Mouse (Mus musculus) heart, embryonic 14.5 days (tissue): ENCODE measurements around the gene Slit3. TPM values are rescaled to one million over a fixed set of nuclear protein-coding genes. Genes with fewer than 3 reads are reported as not detected.

Source experiments
- ATAC-seq: fragments of 200-750 bp; cut with Nextera tagmentation; 2 replicates; pipeline ENCODE4 v1.8.0; 2017; ENCODE audit warnings: low read depth, moderate TSS enrichment; ENCODE audit not compliant: insufficient number of reproducible peaks, insufficient read depth, low FRiP score
- H3K27ac ChIP-seq, 2 experiments: fragments of 200-500 bp in 1 of 2; fragments of 300-500 bp in 1 of 2; sonication (generic) in 1 of 2; replicated peaks in 1 of 2; 2 replicates each; pipeline ENCODE4 v1.5.1; 2012 to 2014; ENCODE audit warnings: low read depth in 2 of 2, low read length in 2 of 2, control low read depth in 1 of 2, mild to moderate bottlenecking in 1 of 2, mixed read lengths in 1 of 2; ENCODE audit not compliant: control insufficient read depth in 1 of 2, insufficient read depth in 1 of 2
- H3K27me3 ChIP-seq: fragments of 300-500 bp; sonication (generic); 2 replicates; pipeline ENCODE4 v1.6.1; 2014; ENCODE audit warnings: mild to moderate bottlenecking, low read length, control low read depth; ENCODE audit not compliant: control insufficient read depth, insufficient read depth
- H3K36me3 ChIP-seq: fragments of 300-500 bp; sonication (generic); 2 replicates; pipeline ENCODE4 v1.6.1; 2014; ENCODE audit warnings: mild to moderate bottlenecking, control low read depth, low read length, mixed read lengths; ENCODE audit not compliant: control insufficient read depth, insufficient read depth
- H3K4me1 ChIP-seq, 2 experiments: fragments of 200-500 bp in 1 of 2; fragments of 300-500 bp in 1 of 2; sonication (generic) in 1 of 2; 2 replicates each; pipeline ENCODE4 v1.6.1; 2012 to 2014; ENCODE audit warnings: low read length in 2 of 2, control low read depth in 1 of 2, mixed read lengths in 1 of 2; ENCODE audit not compliant: control insufficient read depth in 2 of 2, insufficient read depth in 2 of 2
- H3K4me2 ChIP-seq: fragments of 300-500 bp; sonication (generic); 2 replicates; pipeline ENCODE4 v1.6.1; 2014; ENCODE audit warnings: mild to moderate bottlenecking, low read length
- H3K4me3 ChIP-seq, 2 experiments: fragments of 200-500 bp in 1 of 2; fragments of 300-500 bp in 1 of 2; sonication (generic) in 1 of 2; 2 replicates each; pipeline ENCODE4 v1.5.1; 2012 to 2014; ENCODE audit warnings: low read length in 2 of 2, mild to moderate bottlenecking in 2 of 2, control low read depth in 1 of 2, low read depth in 1 of 2, moderate library complexity in 1 of 2; ENCODE audit not compliant: control insufficient read depth in 1 of 2, insufficient read depth in 1 of 2
- H3K9ac ChIP-seq: fragments of 300-500 bp; sonication (generic); 2 replicates; pipeline ENCODE4 v1.6.1; 2014; ENCODE audit warnings: mild to moderate bottlenecking, low read length
- H3K9me3 ChIP-seq: fragments of 300-500 bp; sonication (generic); 2 replicates; pipeline ENCODE4 v1.6.1; 2016; ENCODE audit warnings: low read length, control low read depth; ENCODE audit not compliant: control insufficient read depth
- WGBS: fragments of 180-500 bp; shearing (Covaris S2); extraction: QIAGEN DNeasy Blood & Tissue Kit; methylation state at CpG from one replicate; pipeline ENCODE4 v1.1.7; 2014; 5-methylcytosine and 5-hydroxymethylcytosine counted together
- polyA plus RNA-seq: library from polyadenylated mRNA; unstranded; fragments of >200 nt; fragmentation: Nextera tagmentation; extraction: Ambion mirVana; gene quantifications from 2 replicates; pipeline ENCODE4 v1.2.1, GENCODE M21; 2014

Gene Slit3
- polyA plus RNA-seq, 1 experiment from 2014 or later, result 25.7 TPM

DNA sequence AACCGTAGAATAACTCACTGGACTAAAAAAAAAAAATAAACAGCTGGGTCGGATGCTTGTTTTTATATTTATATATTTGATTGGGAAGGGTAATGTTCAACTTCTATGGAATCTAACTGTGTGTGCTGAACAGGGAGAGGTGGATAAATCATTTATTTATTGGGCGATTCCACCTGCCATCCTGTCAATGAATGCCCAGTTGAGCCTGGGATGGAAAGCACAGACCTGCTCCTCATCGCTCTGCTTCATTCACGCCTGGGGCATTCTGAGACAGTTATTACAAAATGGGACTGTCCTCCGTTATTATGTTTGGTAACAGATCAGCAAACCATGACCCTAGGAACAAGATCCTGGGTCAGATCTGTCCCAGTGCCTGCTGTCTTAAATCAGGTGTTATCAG is 328.2 kb downstream of the Slit3 start:
- H3K27ac ChIP-seq, result no peak overlapping the region
- ATAC-seq, result no peak
- no peaks in the 10 kb centered on the region for H3K36me3 ChIP-seq
- H3K4me1 ChIP-seq, result peaks cover 0 to 5% of the 10 kb centered on the region in 2 experiments; a peak in 1 of 4 replicates
- peaks cover 3% of the 10 kb centered on the region; the same call in 1 of the 2 replicates for H3K27me3 ChIP-seq
- WGBS, result 85% methylated on average over 6 of the region's 6 CpGs
- H3K9ac ChIP-seq, result no peak overlapping the region
- H3K4me2 ChIP-seq, result no peak overlapping the region
- no peaks in the 10 kb centered on the region for H3K9me3 ChIP-seq
- no peak overlapping the region for H3K4me3 ChIP-seq

DNA sequence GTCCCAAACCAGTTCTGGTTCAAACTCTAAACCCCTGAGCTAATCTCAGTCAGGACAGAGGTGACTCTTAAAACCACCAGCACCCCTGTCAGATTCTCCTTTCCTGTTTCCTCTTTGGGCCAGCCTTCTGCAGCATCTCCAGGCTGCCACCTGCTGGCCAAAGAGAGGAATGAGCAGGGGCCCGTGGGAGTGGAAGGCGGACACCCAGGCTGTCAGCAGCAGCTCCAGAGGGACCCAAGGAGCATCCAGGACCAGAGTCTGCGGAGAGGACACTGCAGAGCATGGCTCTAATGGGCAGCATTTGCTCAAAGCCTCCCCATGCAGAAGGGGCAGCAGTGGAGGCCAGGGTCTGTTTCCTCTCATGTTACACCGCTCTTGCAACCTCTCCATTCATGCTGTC is 330.6 kb downstream of the Slit3 start:
- no peak for ATAC-seq
- H3K27ac ChIP-seq, result no peak overlapping the region
- H3K27me3 ChIP-seq, result peaks cover 7% of the 10 kb centered on the region; the same call in 1 of the 2 replicates
- no peak overlapping the region for H3K9ac ChIP-seq
- 31% methylated on average over 4 of the region's 4 CpGs for WGBS
- no peaks in the 10 kb centered on the region for H3K9me3 ChIP-seq
- no peak overlapping the region for H3K4me2 ChIP-seq
- H3K4me1 ChIP-seq, result 0 out of 4 replicates have a peak, but pooled peaks cover 0 to 2% of the 10 kb centered on the region in 2 experiments
- no peaks in the 10 kb centered on the region for H3K36me3 ChIP-seq
- H3K4me3 ChIP-seq, result no peak overlapping the region

DNA sequence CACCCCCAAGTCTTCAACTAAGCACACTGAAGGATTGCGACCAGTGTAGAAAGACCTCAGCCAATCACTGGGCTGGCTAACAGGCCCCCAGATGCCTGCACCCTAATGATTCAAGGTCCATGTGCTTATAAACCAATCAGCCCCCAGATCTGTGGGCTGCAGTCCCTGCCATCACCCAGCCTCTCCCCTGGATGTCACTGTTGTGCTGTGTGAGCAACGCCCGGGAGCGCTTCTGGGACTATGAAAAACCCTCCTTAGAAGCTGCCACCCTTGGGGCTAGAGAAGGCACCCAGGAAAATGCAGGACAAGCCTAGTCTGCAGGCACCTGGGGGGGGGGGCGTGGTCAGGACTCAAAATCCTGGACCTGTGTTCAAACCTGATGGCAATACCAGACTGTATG is 331.4 kb downstream of the Slit3 start:
- Histone ChIP-seq H3K9me3 (no peaks in the 10 kb centered on the region), H3K36me3 (no peaks in the 10 kb centered on the region), H3K4me3 (no peak overlapping the region), H3K27me3 (peaks cover 7% of the 10 kb centered on the region; the same call in 1 of the 2 replicates), H3K27ac (no peak overlapping the region), H3K9ac (no peak overlapping the region), H3K4me1 (0 out of 4 replicates have a peak, but pooled peaks cover 0 to 2% of the 10 kb centered on the region in 2 experiments), H3K4me2 (no peak overlapping the region)
- 38% methylated on average over 5 of the region's 5 CpGs for WGBS
- ATAC-seq, result peak; percentile 62; the same call in 1 of the 2 replicates

DNA sequence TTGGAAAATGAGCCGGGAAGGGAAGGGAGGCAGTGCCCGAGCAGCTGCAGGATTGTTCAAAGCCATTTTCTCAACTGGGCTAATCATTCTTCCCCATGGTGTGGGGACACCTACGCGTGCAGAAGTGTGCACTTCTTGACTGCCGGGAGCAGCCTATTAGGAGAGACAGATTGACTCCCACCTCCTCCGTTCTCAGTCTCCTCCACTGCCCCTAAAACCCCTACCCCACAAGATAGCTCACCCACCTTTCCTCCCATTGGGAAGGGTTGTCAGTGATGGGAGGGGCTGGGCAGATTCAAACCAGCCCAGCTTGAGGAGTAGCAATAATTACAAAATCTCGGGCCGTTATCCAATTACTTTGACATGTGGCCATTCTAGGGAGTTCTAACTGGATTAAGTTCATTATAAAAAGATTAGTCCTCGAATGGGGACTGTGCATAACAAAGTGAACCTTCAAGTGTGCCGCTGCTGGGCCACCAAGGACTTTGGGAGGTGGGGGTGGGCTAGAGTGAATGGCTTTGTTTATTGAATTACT is 333.2 kb downstream of the Slit3 start:
- H3K4me3 ChIP-seq, result no peak overlapping the region
- no peak overlapping the region for H3K9ac ChIP-seq
- ATAC-seq, result no peak
- no peaks in the 10 kb centered on the region for H3K36me3 ChIP-seq
- WGBS, result 48% methylated on average over 10 of the region's 10 CpGs
- H3K27ac ChIP-seq, result no peak overlapping the region
- peaks cover 7% of the 10 kb centered on the region; the same call in 1 of the 2 replicates for H3K27me3 ChIP-seq
- no peaks in the 10 kb centered on the region for H3K4me1 ChIP-seq
- H3K9me3 ChIP-seq, result no peaks in the 10 kb centered on the region
- no peak overlapping the region for H3K4me2 ChIP-seq

DNA sequence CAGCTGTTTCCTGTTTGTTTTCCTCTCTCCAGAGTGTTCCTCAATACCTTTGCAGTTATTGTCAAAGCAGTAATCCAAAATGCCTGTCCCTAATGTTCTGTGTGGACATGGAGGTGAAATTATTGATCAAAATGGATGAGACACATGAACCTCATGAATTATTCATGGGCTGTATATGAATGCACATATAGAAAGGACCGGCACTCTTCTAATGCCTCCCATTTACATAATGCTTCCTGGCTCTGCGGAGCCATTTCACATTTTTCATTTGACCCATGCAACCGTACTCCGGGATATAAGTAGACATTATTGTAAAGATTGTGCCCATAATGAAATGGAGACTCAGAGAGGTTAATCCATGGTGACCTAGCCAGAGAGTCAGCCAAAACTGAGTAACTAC is 333.8 kb downstream of the Slit3 start:
- no peak for ATAC-seq
- Histone ChIP-seq H3K27ac (no peak overlapping the region), H3K4me3 (no peak overlapping the region), H3K9ac (no peak overlapping the region), H3K36me3 (no peaks in the 10 kb centered on the region), H3K4me2 (no peak overlapping the region), H3K27me3 (peaks cover 7% of the 10 kb centered on the region; the same call in 1 of the 2 replicates), H3K9me3 (no peaks in the 10 kb centered on the region), H3K4me1 (no peaks in the 10 kb centered on the region)
- WGBS, result 92% methylated on average over 4 of the region's 4 CpGs

DNA sequence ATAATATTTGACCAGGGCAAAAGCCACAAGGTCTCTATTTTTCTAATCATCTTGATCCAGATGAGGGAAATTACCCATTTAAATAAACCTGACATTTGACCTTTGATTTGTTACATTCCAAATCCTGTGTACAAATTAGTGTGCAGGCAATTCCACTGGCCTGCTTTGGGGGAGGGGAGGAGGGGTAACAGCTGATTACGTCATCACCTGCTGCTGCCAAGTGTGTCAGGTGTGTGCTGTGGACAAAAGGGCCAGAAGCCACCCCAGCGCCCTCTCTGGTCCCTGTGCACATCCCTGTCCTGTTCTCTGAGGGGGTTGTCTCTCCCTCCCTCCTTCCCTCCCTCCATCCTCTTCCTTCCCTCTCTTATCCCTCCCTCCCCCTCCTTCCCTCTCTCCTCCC is 337.0 kb downstream of the Slit3 start:
- ATAC-seq, result no peak
- Histone ChIP-seq H3K27me3 (0 out of 2 replicates have a peak, but pooled peaks cover 3% of the 10 kb centered on the region), H3K4me3 (no peak overlapping the region), H3K4me1 (no peaks in the 10 kb centered on the region), H3K27ac (no peak overlapping the region), H3K9me3 (no peaks in the 10 kb centered on the region), H3K9ac (no peak overlapping the region), H3K4me2 (no peak overlapping the region), H3K36me3 (no peaks in the 10 kb centered on the region)
- WGBS, result 71% methylated on average over 2 of the region's 2 CpGs

DNA sequence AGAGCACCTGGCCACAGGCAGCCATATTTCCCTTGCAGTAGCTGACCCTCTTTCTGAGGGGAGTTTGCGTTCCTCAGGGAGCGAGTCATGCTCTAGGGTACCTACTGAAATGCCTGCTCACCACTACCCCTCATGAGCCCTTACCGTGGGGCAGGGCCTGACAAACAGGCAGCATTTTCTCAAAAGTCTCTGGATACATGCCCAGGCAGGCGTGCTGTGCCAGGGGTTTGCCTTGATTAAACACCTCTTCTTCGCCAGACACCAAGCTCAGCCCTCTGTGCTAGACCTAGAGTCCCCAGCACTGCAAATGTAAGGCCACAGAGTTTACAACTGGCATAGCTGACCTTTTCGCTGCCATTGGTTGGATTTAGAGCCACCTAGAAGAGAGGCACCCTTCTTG is 345.7 kb downstream of the Slit3 start:
- Histone ChIP-seq H3K9ac (no peak overlapping the region), H3K9me3 (no peaks in the 10 kb centered on the region), H3K4me1 (no peaks in the 10 kb centered on the region), H3K27me3 (no peaks in the 10 kb centered on the region), H3K4me3 (no peak overlapping the region), H3K36me3 (no peaks in the 10 kb centered on the region), H3K27ac (no peak overlapping the region), H3K4me2 (no peak overlapping the region)
- WGBS, result 76% methylated on average over 6 of the region's 6 CpGs
- no peak for ATAC-seq

DNA sequence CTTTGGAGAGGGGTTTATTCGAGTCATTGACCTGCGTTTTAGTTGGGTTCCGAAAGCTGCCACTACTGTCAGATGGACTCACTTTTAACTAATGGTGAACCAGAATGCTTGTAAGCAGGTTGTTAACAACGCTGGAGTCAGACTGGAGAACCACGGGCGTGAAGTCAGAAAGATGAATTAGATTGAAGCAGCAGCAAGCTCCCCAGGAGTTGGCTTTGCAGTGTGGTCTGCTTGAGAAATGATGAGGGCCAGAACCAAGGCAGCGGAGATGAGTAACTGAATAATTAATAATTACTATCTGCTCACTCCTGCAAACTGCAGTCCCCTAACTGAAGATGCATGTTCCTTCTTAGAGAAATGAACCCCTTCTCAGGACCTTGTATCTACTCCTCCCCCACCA is 347.8 kb downstream of the Slit3 start:
- Histone ChIP-seq H3K4me2 (no peak overlapping the region), H3K9me3 (no peaks in the 10 kb centered on the region), H3K36me3 (no peaks in the 10 kb centered on the region), H3K27ac (no peak overlapping the region), H3K27me3 (no peaks in the 10 kb centered on the region), H3K4me1 (0 out of 4 replicates have a peak, but pooled peaks cover 0 to 4% of the 10 kb centered on the region in 2 experiments), H3K9ac (no peak overlapping the region), H3K4me3 (no peak overlapping the region)
- ATAC-seq, result no peak
- 84% methylated on average over 7 of the region's 7 CpGs for WGBS
